Mouse (Mus musculus) embryonic fibroblast, embryonic 13.5 days (primary cell): ENCODE measurements around the gene Slc6a6.

ENCODE experiments used
- CTCF ChIP-seq: IDR thresholded peaks from 2 replicates; pipeline ENCODE4 v1.5.1; 2011; ENCODE audit warnings: mild to moderate bottlenecking, control low read depth, low read length, moderate library complexity, borderline replicate concordance; ENCODE audit not compliant: insufficient read depth
- POLR2A ChIP-seq: IDR thresholded peaks from 2 replicates; pipeline ENCODE4 v1.6.1; 2011; ENCODE audit warnings: low read depth, mild to moderate bottlenecking, control low read depth, low read length, moderate library complexity

DNA sequence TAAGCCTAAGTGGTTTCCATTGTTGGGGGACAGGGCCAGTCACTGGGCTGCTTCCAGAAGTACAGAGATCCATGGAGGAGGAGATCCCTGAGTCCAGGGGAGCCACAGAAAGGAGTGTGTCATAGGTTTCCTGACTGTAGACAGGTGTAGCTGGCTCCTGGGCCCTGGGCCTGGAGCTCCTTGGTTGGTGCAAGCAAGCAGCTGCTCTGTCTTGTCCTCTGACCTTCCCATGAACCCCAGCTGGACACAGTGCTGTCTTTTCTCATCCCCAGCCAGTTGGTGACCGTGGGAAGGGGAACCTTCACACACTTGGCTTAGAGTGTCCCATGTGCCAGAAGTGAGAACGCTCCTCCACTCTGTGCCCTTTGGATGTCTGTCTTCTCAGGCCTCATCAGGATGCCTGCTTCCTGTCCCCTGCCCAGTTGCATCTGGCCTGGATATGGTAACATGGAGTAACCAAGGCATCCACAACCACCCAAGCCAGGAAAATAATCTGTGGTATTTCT lies 40.4 kb upstream of the Slc6a6 start:
- TF ChIP-seq CTCF = no peak
- no peak for TF ChIP-seq POLR2A
